Mouse (Mus musculus) hindbrain, embryonic 10.5 days (tissue): ENCODE measurements around the gene Ccdc91. TPM values are rescaled to one million over a fixed set of nuclear protein-coding genes. Genes with fewer than 3 reads are reported as not detected.

Source experiments
- DNase-seq: peaks from one replicate; pipeline ENCODE4 v3.0.0-alpha.2; 2017; ENCODE audit warnings: low spot score
- H3K27ac ChIP-seq: fragments of 300-500 bp; sonication (generic); 2 replicates; pipeline ENCODE4 v1.5.1; 2016; ENCODE audit warnings: mild to moderate bottlenecking, moderate library complexity
- H3K27me3 ChIP-seq: fragments of 300-500 bp; sonication (generic); 2 replicates; pipeline ENCODE4 v1.6.1; 2016; ENCODE audit warnings: mild to moderate bottlenecking; ENCODE audit not compliant: poor library complexity, insufficient read depth, severe bottlenecking
- H3K36me3 ChIP-seq: fragments of 300-500 bp; sonication (generic); 2 replicates; pipeline ENCODE4 v1.6.1; 2016; ENCODE audit warnings: mild to moderate bottlenecking, moderate library complexity
- H3K4me1 ChIP-seq: fragments of 300-500 bp; sonication (generic); replicated peaks from 2 replicates; pipeline ENCODE4 v1.6.1; 2016; ENCODE audit warnings: mild to moderate bottlenecking
- H3K4me3 ChIP-seq: fragments of 300-500 bp; sonication (generic); 2 replicates; pipeline ENCODE4 v1.5.1; 2016; ENCODE audit warnings: mild to moderate bottlenecking, moderate library complexity
- H3K9me3 ChIP-seq: fragments of 300-500 bp; sonication (generic); 2 replicates; pipeline ENCODE4 v1.6.1; 2016; ENCODE audit warnings: mild to moderate bottlenecking, moderate library complexity
- WGBS: fragments of 180-500 bp; shearing (Covaris S2); methylation state at CpG from one replicate; pipeline ENCODE4 v1.1.7; 2016; 5-methylcytosine and 5-hydroxymethylcytosine counted together
- polyA plus RNA-seq: library from polyadenylated mRNA; unstranded; fragments of >200 nt; fragmentation: Nextera tagmentation; extraction: Ambion mirVana; gene quantifications from 2 replicates; pipeline ENCODE4 v1.2.1, GENCODE M21; 2016

Gene Ccdc91
- polyA plus RNA-seq, 1 experiment from 2014 or later: 29.4 TPM

- Histone ChIP-seq H3K4me1 (peaks cover 13% of the 10 kb centered on the region; the same call in 1 of the 2 replicates), H3K36me3 (0 out of 2 replicates have a peak, but pooled peaks cover 2% of the 10 kb centered on the region), H3K9me3 (no peaks in the 10 kb centered on the region), H3K27ac (no peak overlapping the region), H3K4me3 (no peak overlapping the region), H3K27me3 (no peaks in the 10 kb centered on the region)
- WGBS: 60% methylated on average over 3 of the region's 3 CpGs
- DNase-seq: no peak
Measured at GRCm38 (mm10) chr6:147587675-147588074, 112.0 kb downstream of the Ccdc91 start.

- 89% methylated on average over 10 of the region's 10 CpGs for WGBS
- H3K36me3 ChIP-seq: no peaks in the 10 kb centered on the region
- no peak for DNase-seq
- H3K4me1 ChIP-seq: no peaks in the 10 kb centered on the region; the same call in 1 of the 2 replicates
- no peaks in the 10 kb centered on the region for H3K9me3 ChIP-seq
- no peak overlapping the region for H3K4me3 ChIP-seq
- no peak overlapping the region for H3K27ac ChIP-seq
- H3K27me3 ChIP-seq: no peaks in the 10 kb centered on the region
Measured at GRCm38 (mm10) chr6:147606666-147607065, 131.0 kb downstream of the Ccdc91 start.

GRCm38 (mm10) chr6:147607613-147608012 is 132.0 kb downstream of the Ccdc91 start:
- Histone ChIP-seq H3K9me3 (no peaks in the 10 kb centered on the region), H3K27ac (no peak overlapping the region), H3K4me1 (no peaks in the 10 kb centered on the region; the same call in 1 of the 2 replicates), H3K36me3 (no peaks in the 10 kb centered on the region), H3K4me3 (no peak overlapping the region), H3K27me3 (no peaks in the 10 kb centered on the region)
- no peak for DNase-seq
- 65% methylated on average over 6 of the region's 6 CpGs for WGBS

GRCm38 (mm10) chr6:147615306-147615705 is 139.7 kb downstream of the Ccdc91 start:
- Histone ChIP-seq H3K9me3 (no peaks in the 10 kb centered on the region), H3K27me3 (no peaks in the 10 kb centered on the region), H3K36me3 (no peaks in the 10 kb centered on the region), H3K27ac (no peak overlapping the region), H3K4me3 (no peak overlapping the region), H3K4me1 (no peaks in the 10 kb centered on the region)
- DNase-seq: no peak
- WGBS: 79% methylated on average over 2 of the region's 2 CpGs

- Histone ChIP-seq H3K36me3 (no peaks in the 10 kb centered on the region), H3K9me3 (no peaks in the 10 kb centered on the region), H3K27me3 (no peaks in the 10 kb centered on the region), H3K27ac (no peak overlapping the region), H3K4me3 (no peak overlapping the region), H3K4me1 (no peaks in the 10 kb centered on the region)
- DNase-seq: no peak
- 93% methylated on average over 3 of the region's 3 CpGs for WGBS
Measured at GRCm38 (mm10) chr6:147623142-147623541, 147.5 kb downstream of the Ccdc91 start.

- no peak for DNase-seq
- Histone ChIP-seq H3K27ac (no peak overlapping the region), H3K27me3 (no peaks in the 10 kb centered on the region), H3K4me3 (no peak overlapping the region), H3K36me3 (0 out of 2 replicates have a peak, but pooled peaks cover 7% of the 10 kb centered on the region), H3K9me3 (no peaks in the 10 kb centered on the region), H3K4me1 (no peaks in the 10 kb centered on the region)
- 91% methylated on average over 5 of the region's 5 CpGs for WGBS
Measured at GRCm38 (mm10) chr6:147636464-147636863, 160.8 kb downstream of the Ccdc91 start.

- no peak for DNase-seq
- Histone ChIP-seq H3K4me3 (no peak overlapping the region), H3K27me3 (no peaks in the 10 kb centered on the region), H3K36me3 (no peaks in the 10 kb centered on the region), H3K27ac (no peak overlapping the region), H3K4me1 (no peaks in the 10 kb centered on the region), H3K9me3 (no peaks in the 10 kb centered on the region)
- 89% methylated on average over 7 of the region's 7 CpGs for WGBS
Measured at GRCm38 (mm10) chr6:147643875-147644274, 168.2 kb downstream of the Ccdc91 start.

- no peak overlapping the region for H3K27ac ChIP-seq
- DNase-seq: no peak
- H3K36me3 ChIP-seq: no peaks in the 10 kb centered on the region
- no peaks in the 10 kb centered on the region for H3K27me3 ChIP-seq
- H3K4me3 ChIP-seq: no peak overlapping the region
- no peaks in the 10 kb centered on the region for H3K4me1 ChIP-seq
- H3K9me3 ChIP-seq: no peaks in the 10 kb centered on the region
Measured at GRCm38 (mm10) chr6:147644391-147644790, 168.8 kb downstream of the Ccdc91 start.

- Histone ChIP-seq H3K9me3 (no peaks in the 10 kb centered on the region), H3K27me3 (no peaks in the 10 kb centered on the region), H3K36me3 (no peaks in the 10 kb centered on the region), H3K4me1 (no peaks in the 10 kb centered on the region), H3K4me3 (no peak overlapping the region), H3K27ac (no peak overlapping the region)
- DNase-seq: no peak
- 84% methylated on average over 11 of the region's 11 CpGs for WGBS
Measured at GRCm38 (mm10) chr6:147646401-147646968, 170.9 kb downstream of the Ccdc91 start.

- no peak overlapping the region for H3K27ac ChIP-seq
- H3K27me3 ChIP-seq: no peaks in the 10 kb centered on the region
Measured at GRCm38 (mm10) chr6:147658025-147658424, 182.4 kb downstream of the Ccdc91 start.

GRCm38 (mm10) chr6:147660718-147661117 is 185.1 kb downstream of the Ccdc91 start:
- no peak overlapping the region for H3K4me3 ChIP-seq
- no peaks in the 10 kb centered on the region for H3K36me3 ChIP-seq
- H3K4me1 ChIP-seq: no peaks in the 10 kb centered on the region
- no peaks in the 10 kb centered on the region for H3K9me3 ChIP-seq
- no peak overlapping the region for H3K27ac ChIP-seq
- no peaks in the 10 kb centered on the region for H3K27me3 ChIP-seq
- WGBS: 80% methylated on average over 1 of the region's 1 CpGs
- DNase-seq: no peak

More at GRCm38 (mm10) chr6:147658025-147658424, 182.4 kb downstream of the Ccdc91 start:
- Histone ChIP-seq H3K9me3 (no peaks in the 10 kb centered on the region), H3K4me1 (no peaks in the 10 kb centered on the region), H3K36me3 (no peaks in the 10 kb centered on the region), H3K4me3 (no peak overlapping the region)
- DNase-seq: no peak

GRCm38 (mm10) chr6:147661841-147662240 is 186.2 kb downstream of the Ccdc91 start:
- H3K27ac ChIP-seq: no peak overlapping the region
- H3K36me3 ChIP-seq: no peaks in the 10 kb centered on the region
- no peaks in the 10 kb centered on the region for H3K9me3 ChIP-seq
- no peak for DNase-seq
- H3K27me3 ChIP-seq: no peaks in the 10 kb centered on the region
- 73% methylated on average over 4 of the region's 4 CpGs for WGBS
- H3K4me1 ChIP-seq: no peaks in the 10 kb centered on the region
- H3K4me3 ChIP-seq: no peak overlapping the region

GRCm38 (mm10) chr6:147662610-147663009 is 187.0 kb downstream of the Ccdc91 start:
- Histone ChIP-seq H3K36me3 (no peaks in the 10 kb centered on the region), H3K27me3 (no peaks in the 10 kb centered on the region), H3K4me1 (no peaks in the 10 kb centered on the region), H3K9me3 (no peaks in the 10 kb centered on the region), H3K27ac (no peak overlapping the region), H3K4me3 (no peak overlapping the region)
- 82% methylated on average over 2 of the region's 2 CpGs for WGBS
- DNase-seq: no peak

- no peak overlapping the region for H3K27ac ChIP-seq
- H3K9me3 ChIP-seq: no peaks in the 10 kb centered on the region
- H3K27me3 ChIP-seq: no peaks in the 10 kb centered on the region
- 48% methylated on average over 3 of the region's 3 CpGs for WGBS
- no peaks in the 10 kb centered on the region for H3K4me1 ChIP-seq
- DNase-seq: peak; percentile 25
- no peak overlapping the region for H3K4me3 ChIP-seq
- no peaks in the 10 kb centered on the region for H3K36me3 ChIP-seq
Measured at GRCm38 (mm10) chr6:147664339-147664738, 188.7 kb downstream of the Ccdc91 start.
